Mouse (Mus musculus): ENCODE data around the gene Rpl37. TPM values are rescaled to one million over a fixed set of nuclear protein-coding genes. Genes with fewer than 3 reads are reported as not detected.

The Rpl37 gene
- polyA plus RNA-seq, 1 experiment from 2014 or later = 520 TPM

DNA sequence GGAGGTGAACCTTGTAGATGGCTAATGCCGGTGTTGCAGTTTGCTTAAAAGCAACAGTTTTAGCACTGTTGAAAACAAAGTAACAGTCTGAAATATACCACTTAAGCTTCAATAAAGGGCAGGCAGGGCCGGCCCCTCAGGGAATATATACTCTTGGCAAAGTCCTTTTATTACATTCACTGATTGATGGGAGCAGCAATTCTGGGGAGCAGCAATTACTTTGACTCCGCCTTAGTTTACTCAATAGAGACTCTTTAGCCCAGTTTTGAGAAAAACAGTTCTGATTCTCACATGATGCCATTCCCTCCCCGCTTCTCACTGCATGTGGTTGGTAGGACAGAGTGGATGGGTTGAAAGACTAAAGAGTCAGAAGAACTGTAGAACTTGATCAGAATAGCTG, 32.7 kb downstream of the Rpl37 start:
- H3K36me3 ChIP-seq (ENCODE audit: control insufficient read depth, insufficient read depth) = no peaks in the 10 kb centered on the region
- no peak overlapping the region for H3K4me3 ChIP-seq (ENCODE audit: low read depth, low read length)
- H3K9me3 ChIP-seq (ENCODE audit: control insufficient read depth) = no peaks in the 10 kb centered on the region
- no peak for TF ChIP-seq CTCF (IDR thresholded peaks at IDR 0.05; ENCODE audit: low read depth)
- H3K9ac ChIP-seq (ENCODE audit: low read depth, low read length) = no peak overlapping the region
- no peak overlapping the region for H3K27ac ChIP-seq (ENCODE audit: low read depth, low read length)
- 28% methylated on average over 4 of the region's 4 CpGs for WGBS
- peak; percentile 58 for ATAC-seq
- H3K27me3 ChIP-seq (replicated peaks; ENCODE audit: control insufficient read depth, insufficient read depth, low read length) = no peaks in the 10 kb centered on the region
- H3K4me2 ChIP-seq (replicated peaks; ENCODE audit: low read depth) = peak overlapping the region; percentile 46
- H3K4me1 ChIP-seq (replicated peaks; ENCODE audit: control insufficient read depth, insufficient read depth, low read length) = peaks cover 12% of the 10 kb centered on the region; the same call in 1 of the 2 replicates

DNA sequence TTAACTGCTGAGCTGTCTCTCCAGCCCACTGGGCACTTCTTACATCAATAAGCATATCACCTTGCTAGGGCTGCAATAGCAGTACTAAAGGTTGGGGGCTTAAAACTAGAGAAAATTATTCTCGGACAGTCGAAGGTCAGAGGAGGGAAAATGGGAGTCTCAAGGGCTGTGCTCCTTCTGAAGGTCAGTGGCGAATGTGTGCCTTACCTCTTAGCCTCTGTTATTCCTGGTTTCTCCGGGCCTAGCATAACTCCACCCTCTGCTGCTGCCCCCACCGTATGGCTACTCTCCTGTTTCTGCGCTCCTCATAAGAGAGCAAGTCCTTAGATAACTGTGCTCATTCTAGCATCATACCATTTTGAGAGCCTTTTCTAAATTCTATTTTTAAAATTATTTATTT, 35.7 kb downstream of the Rpl37 start:
- peaks cover 10% of the 10 kb centered on the region for H3K4me1 ChIP-seq (replicated peaks; ENCODE audit: control insufficient read depth, insufficient read depth, low read length)
- no peak overlapping the region for H3K4me3 ChIP-seq (ENCODE audit: low read depth, low read length)
- 96% methylated on average over 6 of the region's 6 CpGs for WGBS
- H3K27me3 ChIP-seq (replicated peaks; ENCODE audit: control insufficient read depth, insufficient read depth, low read length) = no peaks in the 10 kb centered on the region
- no peak overlapping the region for H3K27ac ChIP-seq (ENCODE audit: low read depth, low read length)
- no peaks in the 10 kb centered on the region for H3K9me3 ChIP-seq (ENCODE audit: control insufficient read depth)
- H3K4me2 ChIP-seq (replicated peaks; ENCODE audit: low read depth) = no peak overlapping the region
- no peak for TF ChIP-seq CTCF (IDR thresholded peaks at IDR 0.05; ENCODE audit: low read depth)
- ATAC-seq = no peak
- no peak overlapping the region for H3K9ac ChIP-seq (ENCODE audit: low read depth, low read length)
- no peaks in the 10 kb centered on the region for H3K36me3 ChIP-seq (ENCODE audit: control insufficient read depth, insufficient read depth)

- no peak overlapping the region for H3K4me3 ChIP-seq (ENCODE audit: low read depth, low read length)
- H3K4me1 ChIP-seq (replicated peaks; ENCODE audit: control insufficient read depth, insufficient read depth, low read length) = peaks cover 9% of the 10 kb centered on the region
- no peak for TF ChIP-seq CTCF (IDR thresholded peaks at IDR 0.05; ENCODE audit: low read depth)
- H3K9me3 ChIP-seq (ENCODE audit: control insufficient read depth) = no peaks in the 10 kb centered on the region
- H3K27ac ChIP-seq (ENCODE audit: low read depth, low read length) = no peak overlapping the region
- WGBS = 44% methylated on average over 9 of the region's 9 CpGs
- H3K4me2 ChIP-seq (replicated peaks; ENCODE audit: low read depth) = peak overlapping the region; percentile 37
- H3K9ac ChIP-seq (ENCODE audit: low read depth, low read length) = 0 out of 2 replicates have a peak overlapping the region, but pooled peaks have one; percentile 11
- ATAC-seq = peak; percentile 23; the same call in 1 of the 2 replicates
- no peaks in the 10 kb centered on the region for H3K27me3 ChIP-seq (replicated peaks; ENCODE audit: control insufficient read depth, insufficient read depth, low read length)
- no peaks in the 10 kb centered on the region for H3K36me3 ChIP-seq (ENCODE audit: control insufficient read depth, insufficient read depth)
These were observed 38.2 kb downstream of the Rpl37 start for GRCm38 (mm10) chr15:5154621-5155020.

GRCm38 (mm10) chr15:5155093-5155492, 38.6 kb downstream of the Rpl37 start:
- no peak overlapping the region for H3K9ac ChIP-seq (ENCODE audit: low read depth, low read length)
- no peak for ATAC-seq

DNA sequence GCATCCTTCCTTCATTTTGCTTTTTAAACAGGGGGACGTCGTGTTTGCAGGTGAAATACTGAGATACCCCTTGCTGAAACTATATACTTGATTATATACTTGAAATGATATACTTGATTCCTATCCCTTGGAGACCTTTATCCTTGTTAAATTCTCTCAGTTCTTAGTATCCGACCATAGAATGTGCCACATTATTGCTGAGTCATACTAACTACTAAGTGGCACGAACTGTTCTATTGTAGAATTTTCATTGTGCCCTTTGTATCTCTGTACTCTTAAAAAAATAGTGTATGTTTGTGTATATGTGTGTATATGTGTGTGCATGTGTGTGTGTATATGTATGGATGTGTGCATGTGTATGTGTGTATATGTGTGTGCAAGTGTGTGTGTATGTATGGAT, 39.9 kb downstream of the Rpl37 start:
- Histone ChIP-seq H3K9ac (ENCODE audit: low read depth, low read length) (no peak overlapping the region), H3K27me3 (replicated peaks; ENCODE audit: control insufficient read depth, insufficient read depth, low read length) (no peaks in the 10 kb centered on the region), H3K4me2 (replicated peaks; ENCODE audit: low read depth) (no peak overlapping the region), H3K9me3 (ENCODE audit: control insufficient read depth) (no peaks in the 10 kb centered on the region), H3K4me3 (ENCODE audit: low read depth, low read length) (no peak overlapping the region), H3K36me3 (ENCODE audit: control insufficient read depth, insufficient read depth) (peaks cover 9% of the 10 kb centered on the region; the same call in 1 of the 2 replicates), H3K27ac (ENCODE audit: low read depth, low read length) (no peak overlapping the region), H3K4me1 (replicated peaks; ENCODE audit: control insufficient read depth, insufficient read depth, low read length) (peaks cover 9% of the 10 kb centered on the region; the same call in 1 of the 2 replicates)
- WGBS = 75% methylated on average over 4 of the region's 4 CpGs
- no peak for ATAC-seq
- no peak for TF ChIP-seq CTCF (IDR thresholded peaks at IDR 0.05; ENCODE audit: low read depth)

More at GRCm38 (mm10) chr15:5155093-5155492, 38.6 kb downstream of the Rpl37 start:
- WGBS = 59% methylated on average over 5 of the region's 5 CpGs
- TF ChIP-seq CTCF (IDR thresholded peaks at IDR 0.05; ENCODE audit: low read depth) = no peak
- no peak overlapping the region for H3K27ac ChIP-seq (ENCODE audit: low read depth, low read length)
- H3K4me1 ChIP-seq (replicated peaks; ENCODE audit: control insufficient read depth, insufficient read depth, low read length) = peaks cover 9% of the 10 kb centered on the region
- no peaks in the 10 kb centered on the region for H3K9me3 ChIP-seq (ENCODE audit: control insufficient read depth)
- H3K4me2 ChIP-seq (replicated peaks; ENCODE audit: low read depth) = peak overlapping the region; percentile 37
- no peaks in the 10 kb centered on the region for H3K27me3 ChIP-seq (replicated peaks; ENCODE audit: control insufficient read depth, insufficient read depth, low read length)
- no peak overlapping the region for H3K4me3 ChIP-seq (ENCODE audit: low read depth, low read length)
- no peaks in the 10 kb centered on the region for H3K36me3 ChIP-seq (ENCODE audit: control insufficient read depth, insufficient read depth)

- Histone ChIP-seq H3K27ac (ENCODE audit: low read depth, low read length) (no peak overlapping the region), H3K4me3 (ENCODE audit: low read depth, low read length) (no peak overlapping the region), H3K27me3 (replicated peaks; ENCODE audit: control insufficient read depth, insufficient read depth, low read length) (no peaks in the 10 kb centered on the region), H3K4me1 (replicated peaks; ENCODE audit: control insufficient read depth, insufficient read depth, low read length) (peaks cover 9% of the 10 kb centered on the region; the same call in 1 of the 2 replicates), H3K4me2 (replicated peaks; ENCODE audit: low read depth) (no peak overlapping the region), H3K36me3 (ENCODE audit: control insufficient read depth, insufficient read depth) (peaks cover 9% of the 10 kb centered on the region; the same call in 1 of the 2 replicates), H3K9me3 (ENCODE audit: control insufficient read depth) (no peaks in the 10 kb centered on the region), H3K9ac (ENCODE audit: low read depth, low read length) (no peak overlapping the region)
- TF ChIP-seq CTCF (IDR thresholded peaks at IDR 0.05; ENCODE audit: low read depth) = no peak
- WGBS = 69% methylated on average over 1 of the region's 1 CpGs
- no peak for ATAC-seq
These were observed 40.9 kb downstream of the Rpl37 start for GRCm38 (mm10) chr15:5157386-5157785.

Data from intestine, postnatal 0 days (tissue).